Mouse (Mus musculus): ENCODE measurements at regions not wholly inside any gene's neighbourhood (a gene's known extent, or its start where the extent isn't known, plus 50 kb on each side); places are given as distances from the start of the nearest gene placed in this dataset.

- DNase-seq (ENCODE audit: low spot score in 2 of 2), result no peak
Observed at GRCm38 (mm10) chr14:76610429-76611378, 54.0 kb upstream of the Serp2 start.

Measured in cerebellum, postnatal 4 days (tissue).